Mouse (Mus musculus) heart, embryonic 11.5 days (tissue): ENCODE results near the gene Glipr1l2. TPM values are rescaled to one million over a fixed set of nuclear protein-coding genes. Genes with fewer than 3 reads are reported as not detected.

ENCODE experiments used
- polyA plus RNA-seq: library from polyadenylated mRNA; unstranded; fragments of >200 nt; fragmentation: Nextera tagmentation; extraction: Ambion mirVana; gene quantifications from 2 replicates; pipeline ENCODE4 v1.2.1, GENCODE M21; 2014

Glipr1l2 gene
- polyA plus RNA-seq, 1 experiment from 2014 or later, result not detected

Other genes starting within 250 kb of the Glipr1l2 start
- 35.4 and 35.6 TPM in 2 replicates for gene Krr1, start 110.7 kb upstream of the Glipr1l2 start, polyA plus RNA-seq
- 1.5 and 2.1 TPM in 2 replicates for gene Glipr1, start 80.7 kb upstream of the Glipr1l2 start, polyA plus RNA-seq
- not detected in 2 replicates for gene Glipr1l1, start 23.2 kb upstream of the Glipr1l2 start, polyA plus RNA-seq
- gene Glipr1l3, start 77.0 kb downstream of the Glipr1l2 start, polyA plus RNA-seq, result not detected in 2 replicates
- gene Caps2, start 80.3 kb downstream of the Glipr1l2 start, polyA plus RNA-seq, result 0.20 and 0.27 TPM in 2 replicates
- gene Kcnc2, start 187.8 kb downstream of the Glipr1l2 start, polyA plus RNA-seq, result 0.96 and 1.2 TPM in 2 replicates